Mouse (Mus musculus) heart, postnatal 0 days (tissue): ENCODE measurements around the gene Ezr. TPM values are rescaled to one million over a fixed set of nuclear protein-coding genes. Genes with fewer than 3 reads are reported as not detected.
"Not testable (repeated sequence)": the region's sequence is repeated elsewhere in the genome, so short reads cannot be mapped to it uniquely, and the experiment has no call there.

Source experiments
- ATAC-seq: fragments of 200-750 bp; cut with Nextera tagmentation; 2 replicates; pipeline ENCODE4 v1.8.0; 2017; ENCODE audit warnings: low read depth, moderate number of reproducible peaks, moderate library complexity; ENCODE audit not compliant: insufficient read depth
- DNase-seq: peaks from one replicate; pipeline ENCODE4 v3.0.0-alpha.2; 2016; ENCODE audit warnings: low spot score
- H3K27ac ChIP-seq: fragments of 300-500 bp; sonication (generic); 2 replicates; pipeline ENCODE4 v1.5.1; 2014; ENCODE audit warnings: low read depth, mild to moderate bottlenecking
- H3K27me3 ChIP-seq: fragments of 300-500 bp; sonication (generic); 2 replicates; pipeline ENCODE4 v1.6.1; 2014; ENCODE audit warnings: low read length, mixed read lengths; ENCODE audit not compliant: control insufficient read depth, insufficient read depth
- H3K36me3 ChIP-seq: fragments of 300-500 bp; sonication (generic); replicated peaks from 2 replicates; pipeline ENCODE4 v1.6.1; 2014; ENCODE audit warnings: low read length, mixed read lengths; ENCODE audit not compliant: control insufficient read depth, insufficient read depth
- H3K4me1 ChIP-seq: fragments of 300-500 bp; sonication (generic); 2 replicates; pipeline ENCODE4 v1.6.1; 2014; ENCODE audit warnings: antibody characterized with exemption; ENCODE audit not compliant: control insufficient read depth, insufficient read depth
- H3K4me2 ChIP-seq: fragments of 300-500 bp; sonication (generic); 2 replicates; pipeline ENCODE4 v1.6.1; 2014; ENCODE audit warnings: low read depth, mild to moderate bottlenecking, low read length, moderate library complexity
- H3K4me3 ChIP-seq: fragments of 300-500 bp; sonication (generic); 2 replicates; pipeline ENCODE4 v1.5.1; 2014; ENCODE audit warnings: low read depth, low read length
- H3K9ac ChIP-seq: fragments of 300-500 bp; sonication (generic); replicated peaks from 2 replicates; pipeline ENCODE4 v1.6.1; 2014; ENCODE audit warnings: low read depth, low read length, mixed read lengths
- H3K9me3 ChIP-seq: fragments of 300-500 bp; sonication (generic); replicated peaks from 2 replicates; pipeline ENCODE4 v1.6.1; 2016; ENCODE audit warnings: low read length; ENCODE audit not compliant: control insufficient read depth
- CTCF ChIP-seq: IDR thresholded peaks from 2 replicates; pipeline ENCODE4 v1.5.1; 2016; ENCODE audit warnings: antibody characterized with exemption, control low read depth, low read depth
- WGBS: fragments of 180-500 bp; shearing (Covaris S2); extraction: QIAGEN DNeasy Blood & Tissue Kit; methylation state at CpG from one replicate; pipeline ENCODE4 v1.1.7; 2014; 5-methylcytosine and 5-hydroxymethylcytosine counted together
- polyA plus RNA-seq: library from polyadenylated mRNA; unstranded; fragments of >200 nt; fragmentation: Nextera tagmentation; extraction: Ambion mirVana; gene quantifications from 2 replicates; pipeline ENCODE4 v1.2.1, GENCODE M21; 2015
- total RNA-seq: library from RNA; depleted of rRNA; stranded (reverse); fragments of >200 nt; gene quantifications from 2 replicates; pipeline ENCODE4 v1.2.3, GENCODE M21; 2014; ENCODE audit warnings: low replicate concordance

Gene Ezr
- total and polyA plus RNA-seq, 2 experiments from 2014 or later: 91.3 to 141 TPM

DNA sequence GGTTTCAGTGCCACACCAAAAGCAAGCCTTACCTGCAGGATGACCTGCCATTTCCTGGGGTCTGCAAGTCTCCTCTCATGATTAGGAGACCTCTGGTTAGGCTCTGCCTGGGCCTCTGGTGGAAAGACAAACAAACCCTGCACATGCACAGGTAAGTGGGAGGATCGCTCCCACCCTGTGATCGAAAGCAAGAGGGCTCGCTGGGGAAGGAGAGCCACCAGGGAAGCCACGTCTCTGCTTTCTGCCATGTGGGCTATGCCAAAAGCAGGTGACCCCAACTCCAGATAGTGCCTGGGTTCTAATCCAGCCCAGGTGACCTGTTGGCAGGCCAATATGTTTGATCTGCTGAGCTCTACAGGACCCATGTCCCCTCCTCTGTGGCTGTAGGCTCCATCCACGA lies 76.1 kb downstream of the Ezr start:
- 92% methylated on average over 5 of the region's 5 CpGs for WGBS
- H3K9me3 ChIP-seq, H3K4me2 ChIP-seq, H3K9ac ChIP-seq, H3K36me3 ChIP-seq, H3K4me1 ChIP-seq, H3K27me3 ChIP-seq, DNase-seq, H3K27ac ChIP-seq, ATAC-seq, H3K4me3 ChIP-seq: not testable (repeated sequence)

DNA sequence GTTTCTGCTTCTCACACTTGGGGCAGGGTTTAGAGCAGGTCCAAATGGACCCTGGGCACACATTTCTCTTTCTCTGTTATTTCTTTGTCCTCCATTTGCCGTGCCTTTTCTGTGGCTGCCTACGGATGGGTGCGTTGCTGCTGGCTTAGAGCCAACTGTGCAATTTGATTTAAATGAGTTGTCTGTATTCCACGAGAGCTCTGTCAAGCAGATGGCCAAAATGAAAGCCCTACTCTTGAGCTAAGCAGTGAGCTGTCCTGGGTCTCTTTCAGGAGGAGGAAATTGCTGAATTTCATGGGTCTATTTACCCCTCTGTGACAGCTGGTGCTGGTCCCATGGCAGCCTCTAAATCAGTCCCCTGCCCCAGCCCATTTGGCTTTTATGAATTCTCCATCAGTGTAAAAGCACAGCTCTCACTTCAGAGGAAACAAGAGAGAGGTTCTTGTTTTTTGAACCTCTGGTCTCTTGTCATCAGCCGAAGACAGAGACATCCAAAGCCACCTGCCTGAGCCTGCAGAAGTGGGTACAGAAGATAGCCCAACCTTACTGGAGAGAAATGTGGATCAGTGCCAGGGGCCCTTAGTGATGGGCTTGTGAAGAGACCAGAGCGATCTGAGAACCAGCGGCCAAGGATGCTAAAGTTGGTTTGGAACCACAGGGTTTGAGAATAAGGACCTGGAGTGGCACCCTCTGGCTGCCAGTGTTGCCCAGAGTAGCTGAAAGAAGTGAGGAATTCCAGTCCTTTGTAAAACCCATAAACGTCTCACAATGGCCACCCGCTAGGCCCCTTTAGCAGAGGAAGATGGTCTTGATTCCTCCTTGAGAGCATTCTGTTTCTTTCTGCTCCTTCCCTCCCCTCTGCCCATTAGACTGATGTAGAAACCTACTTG lies 79.0 kb downstream of the Ezr start:
- not testable (repeated sequence) for ATAC-seq, DNase-seq, H3K9me3 ChIP-seq, H3K9ac ChIP-seq, H3K36me3 ChIP-seq, H3K4me2 ChIP-seq, H3K27ac ChIP-seq, H3K27me3 ChIP-seq, H3K4me1 ChIP-seq, H3K4me3 ChIP-seq
- WGBS: 48% methylated on average over 6 of the region's 9 CpGs

DNA sequence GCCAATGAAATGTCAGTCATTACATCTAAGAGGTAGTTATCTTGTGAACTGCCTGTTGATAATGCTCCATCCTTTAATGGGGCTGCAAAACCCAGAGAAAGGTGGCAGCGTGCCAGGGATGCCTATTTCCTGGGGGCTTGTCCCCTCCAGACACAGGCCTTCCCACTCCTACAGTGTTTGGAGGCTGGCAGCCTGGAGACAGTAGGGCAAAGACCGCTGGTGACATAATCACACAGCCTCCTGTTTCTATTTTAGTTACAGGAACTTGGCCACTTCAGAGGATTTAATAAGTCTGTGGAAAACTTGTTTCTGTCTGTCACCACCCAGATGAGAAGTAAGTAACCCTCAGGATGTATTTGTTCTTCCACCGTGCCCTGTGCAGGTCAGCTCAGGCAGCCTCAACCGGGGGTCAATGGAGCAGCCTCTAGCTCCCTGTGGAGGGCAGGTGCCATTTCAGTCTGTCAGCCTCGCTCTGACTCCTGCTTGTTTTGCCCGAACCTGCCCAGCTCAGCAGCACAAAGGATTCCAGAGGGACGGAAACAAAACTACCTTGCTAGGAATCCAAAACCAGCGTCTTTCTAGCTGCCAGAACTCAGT lies 79.9 kb downstream of the Ezr start:
- not testable (repeated sequence) for H3K4me2 ChIP-seq, DNase-seq, H3K4me1 ChIP-seq, H3K27ac ChIP-seq, H3K9ac ChIP-seq, H3K36me3 ChIP-seq, H3K4me3 ChIP-seq, H3K9me3 ChIP-seq, H3K27me3 ChIP-seq
- ATAC-seq: peak; percentile 52
- WGBS: 13% methylated on average over 2 of the region's 8 CpGs

DNA sequence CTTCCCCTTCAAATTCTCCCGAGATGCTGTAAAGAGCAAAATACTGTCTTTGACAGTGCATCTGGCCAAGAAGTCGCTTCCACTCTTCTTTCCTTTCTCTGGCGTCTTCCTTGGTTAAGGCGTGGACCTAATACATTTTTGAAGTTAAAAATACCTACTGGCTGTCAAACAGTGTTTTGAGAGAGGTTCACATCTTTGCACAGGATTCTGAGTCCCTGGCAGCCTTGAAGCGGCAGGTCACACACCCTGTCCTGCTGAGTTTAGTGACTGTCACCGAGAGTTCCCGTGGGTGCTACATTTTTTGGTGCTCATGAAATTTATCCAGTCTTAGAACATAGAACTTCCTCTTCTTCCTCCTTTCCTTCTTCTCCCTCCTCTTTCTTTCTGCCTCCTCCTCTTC lies 82.5 kb downstream of the Ezr start:
- not testable (repeated sequence) for H3K4me2 ChIP-seq, H3K27ac ChIP-seq, H3K9me3 ChIP-seq, H3K4me1 ChIP-seq, H3K4me3 ChIP-seq, H3K36me3 ChIP-seq, DNase-seq, ATAC-seq, H3K27me3 ChIP-seq, H3K9ac ChIP-seq
- 65% methylated on average over 3 of the region's 7 CpGs for WGBS

DNA sequence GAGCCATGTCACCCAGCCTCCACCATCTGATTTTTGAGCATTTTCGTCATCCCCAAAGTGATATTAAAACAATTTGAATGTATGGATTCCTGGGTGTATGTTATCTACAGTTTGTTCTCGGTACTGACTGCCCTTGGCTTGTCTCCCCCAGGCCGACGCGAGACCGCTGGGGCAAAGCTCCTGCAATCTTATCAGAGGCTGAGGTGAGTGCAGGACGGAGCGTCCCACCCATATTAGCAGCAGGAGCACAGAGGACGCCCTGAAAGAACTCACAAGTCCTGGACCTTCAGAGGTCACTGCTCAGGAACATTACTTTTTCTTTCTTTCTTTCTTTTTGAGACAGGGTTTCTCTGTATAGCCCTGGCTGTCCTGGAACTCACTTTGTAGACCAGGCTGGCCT lies 83.1 kb downstream of the Ezr start:
- H3K4me3 ChIP-seq, H3K9ac ChIP-seq, H3K4me2 ChIP-seq, H3K27me3 ChIP-seq, H3K9me3 ChIP-seq, DNase-seq, ATAC-seq, H3K27ac ChIP-seq, H3K4me1 ChIP-seq, H3K36me3 ChIP-seq: not testable (repeated sequence)
- 34% methylated on average over 8 of the region's 9 CpGs for WGBS

DNA sequence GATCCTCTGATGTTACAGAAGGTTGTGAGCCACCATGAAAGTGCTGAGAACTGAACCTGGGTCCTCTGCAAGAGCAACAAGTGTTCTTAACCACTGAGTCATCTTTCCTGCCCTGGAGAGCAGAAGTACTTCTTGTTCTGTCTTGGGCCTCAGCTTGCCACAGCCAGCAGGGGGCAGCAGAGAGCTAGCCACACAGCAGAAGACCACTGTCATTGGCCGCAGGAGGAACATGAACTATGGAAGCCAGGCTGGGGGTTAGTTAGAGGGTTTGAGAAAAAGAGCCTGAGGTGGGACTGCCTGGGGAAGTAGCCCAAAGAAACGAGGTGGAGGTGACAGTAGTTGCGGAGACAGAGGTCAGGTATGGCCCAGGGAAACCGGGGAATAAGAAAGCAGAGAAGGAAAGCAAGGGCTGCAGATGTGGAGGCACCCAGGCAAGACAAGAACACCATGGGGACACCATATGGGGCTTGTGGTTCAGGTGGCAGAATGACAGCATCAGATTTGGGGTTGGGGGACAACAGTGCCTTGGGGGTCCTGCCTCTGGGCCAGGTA lies 85.3 kb downstream of the Ezr start:
- H3K4me3 ChIP-seq, H3K9ac ChIP-seq, H3K27ac ChIP-seq, H3K27me3 ChIP-seq, H3K4me1 ChIP-seq, H3K36me3 ChIP-seq, H3K9me3 ChIP-seq, H3K4me2 ChIP-seq: not testable (repeated sequence)
- WGBS: 83% methylated on average over 2 of the region's 4 CpGs
- DNase-seq: peak; percentile 50
- TF ChIP-seq CTCF: peak; percentile 49
- ATAC-seq: peak; percentile 62; the same call in 1 of the 2 replicates

DNA sequence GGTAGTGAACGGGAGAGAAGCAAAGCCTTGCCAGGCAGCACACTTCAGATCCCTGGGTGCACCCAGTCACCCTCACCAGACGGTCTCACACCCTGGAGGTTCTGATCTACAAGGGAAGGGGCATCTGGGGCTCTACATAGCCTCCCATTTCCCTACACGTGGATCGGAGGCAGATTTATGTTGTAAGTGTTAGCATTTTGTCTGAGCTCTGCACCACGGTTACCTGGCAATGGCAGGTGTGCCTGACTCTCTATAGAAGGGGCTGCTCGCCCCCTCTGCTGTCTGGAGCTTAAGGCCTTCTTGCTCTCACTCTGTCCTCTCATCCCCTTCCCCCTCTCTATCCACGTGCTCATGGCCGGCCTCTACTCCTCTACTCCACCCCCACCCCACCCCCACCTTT lies 86.1 kb downstream of the Ezr start:
- not testable (repeated sequence) for H3K4me3 ChIP-seq, H3K9ac ChIP-seq, H3K36me3 ChIP-seq, ATAC-seq, H3K4me1 ChIP-seq, H3K27ac ChIP-seq, H3K4me2 ChIP-seq, H3K27me3 ChIP-seq, H3K9me3 ChIP-seq
- DNase-seq: peak; percentile 3
- 55% methylated on average over 7 of the region's 8 CpGs for WGBS

DNA sequence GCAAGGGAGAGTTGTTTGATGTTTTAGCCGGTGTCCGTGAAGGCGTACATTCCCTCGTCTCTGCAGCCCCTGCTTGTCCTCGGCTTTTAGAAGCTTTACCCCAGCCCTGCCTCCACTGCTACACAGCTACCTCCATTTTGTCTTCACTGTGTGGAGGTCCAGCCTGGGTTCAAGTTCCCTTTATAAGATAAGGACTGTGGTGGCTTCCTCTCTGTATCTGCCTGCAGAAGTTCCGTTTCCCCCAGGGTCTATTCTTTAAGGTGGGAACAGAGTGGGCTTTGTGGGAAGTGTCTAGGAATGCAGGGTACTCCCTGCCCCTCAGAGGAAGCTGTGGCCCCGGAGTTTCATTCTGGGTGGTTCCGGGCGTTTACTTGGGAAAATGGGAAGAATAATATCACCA lies 86.9 kb downstream of the Ezr start:
- H3K36me3 ChIP-seq, H3K9me3 ChIP-seq, H3K4me2 ChIP-seq, H3K9ac ChIP-seq, H3K4me1 ChIP-seq, H3K27me3 ChIP-seq, H3K27ac ChIP-seq, H3K4me3 ChIP-seq, DNase-seq, ATAC-seq: not testable (repeated sequence)
- 70% methylated on average over 9 of the region's 9 CpGs for WGBS
